Mouse (Mus musculus) small intestine, adult 2 months (tissue): ENCODE data around the gene Opn3.

Experiments used
- CTCF ChIP-seq: fragments of 200-500 bp; IDR thresholded peaks from 2 replicates; pipeline ENCODE4 v1.5.1; 2012; ENCODE audit warnings: low read depth, mild to moderate bottlenecking, control low read depth, inconsistent platforms, low read length, moderate library complexity, mixed read lengths; ENCODE audit not compliant: insufficient replicate concordance, insufficient read length; ENCODE audit errors: extremely low read depth
- POLR2A ChIP-seq: fragments of 200-500 bp; IDR thresholded peaks from 2 replicates; pipeline ENCODE4 v1.6.1; 2012; ENCODE audit warnings: low read depth, mild to moderate bottlenecking, control low read depth, inconsistent platforms, low read length, moderate library complexity

DNA sequence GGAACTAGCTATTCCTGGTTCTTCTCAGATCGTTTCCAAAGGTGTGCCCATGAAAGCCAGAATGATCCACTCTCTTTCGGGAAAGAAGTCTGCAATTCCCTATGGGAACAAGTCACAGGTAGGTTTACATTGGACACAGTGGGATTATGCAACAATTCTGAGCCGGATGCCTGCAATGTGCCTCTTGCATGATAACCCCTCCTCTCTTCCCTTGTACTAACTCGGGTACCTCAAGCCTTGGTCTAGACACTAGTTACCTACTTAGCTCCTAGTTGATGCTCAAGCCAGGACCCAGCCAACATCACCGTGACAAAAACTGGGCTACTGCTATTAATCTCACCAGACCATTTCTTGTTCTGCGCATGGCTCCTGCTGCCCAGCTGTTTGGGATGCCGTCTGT, 53.5 kb downstream of the Opn3 start:
- TF ChIP-seq CTCF: no peak
- TF ChIP-seq POLR2A: no peak
